Mouse (Mus musculus) spleen, adult 2 months (tissue): ENCODE data around the gene Papss1.

Experiments
- CTCF ChIP-seq: fragments of 200-500 bp; IDR thresholded peaks from 2 replicates; pipeline ENCODE4 v1.5.1; 2011; ENCODE audit warnings: mild to moderate bottlenecking, inconsistent platforms; ENCODE audit not compliant: insufficient read depth, insufficient read length, insufficient replicate concordance; ENCODE audit errors: extremely low read depth
- POLR2A ChIP-seq: fragments of 200-500 bp; IDR thresholded peaks from 2 replicates; pipeline ENCODE4 v1.6.1; 2011; ENCODE audit warnings: low read depth, low read length, inconsistent platforms

- TF ChIP-seq POLR2A (no peak), CTCF (no peak)
Observed at GRCm38 (mm10) chr3:131570506-131570905, 5.9 kb downstream of the Papss1 start.
